Mouse (Mus musculus): ENCODE measurements around the gene Tssc4.

- TF ChIP-seq POLR2A (IDR thresholded peaks at IDR 0.05; ENCODE audit: borderline replicate concordance, control insufficient read depth, low read depth, low read length) (no peak), CTCF (IDR thresholded peaks at IDR 0.05; ENCODE audit: control insufficient read depth, insufficient read depth, low read length) (no peak)
These were observed 24.2 kb upstream of the Tssc4 start for GRCm38 (mm10) chr7:143044826-143045206.
